ENCODE assay signal across 8 mouse cellular contexts in genomic region chr9:59485511-59486075, GRCm38 (mm10). TPM values are rescaled to one million over a fixed set of nuclear protein-coding genes. Genes with fewer than 3 reads are reported as not detected.
DNase-seq lines count a peak whose midpoint lies in the region; ATAC-seq lines count a peak whose summit lies in the region.

No protein-coding gene starts in this region.

- H3K27me3 ChIP-seq in hindbrain, embryonic 11.5 days (ENCODE audit: control insufficient read depth, insufficient read depth, low read length), result no peaks in the 10 kb centered on the region

- no peaks in the 10 kb centered on the region for H3K36me3 ChIP-seq in hindbrain, embryonic 11.5 days (ENCODE audit: control insufficient read depth, insufficient read depth, low read length)

- under 1% methylated on average over 34 of the region's 34 CpGs for WGBS in hindbrain, embryonic 11.5 days

- peak overlapping the region; percentile 99 for H3K9ac ChIP-seq in hindbrain, embryonic 11.5 days (ENCODE audit: low read depth, low read length)

- ATAC-seq in hindbrain, embryonic 11.5 days (ENCODE audit: low FRiP score), result peak; percentile 58

- peak overlapping the region; percentile 99 for H3K27ac ChIP-seq in hindbrain, embryonic 11.5 days (ENCODE audit: low read depth, low read length)

- peak overlapping the region; percentile 84 for H3K4me2 ChIP-seq in hindbrain, embryonic 11.5 days (replicated peaks; ENCODE audit: low read depth, low read length)

- no peaks in the 10 kb centered on the region for H3K9me3 ChIP-seq in hindbrain, embryonic 11.5 days (ENCODE audit: control insufficient read depth, low read length)

- peak overlapping the region; percentile 99 for H3K4me3 ChIP-seq in hindbrain, embryonic 11.5 days (ENCODE audit: low read depth, low read length)

- peak; percentile 69 for DNase-seq in NIH3T3 (ENCODE audit: low read depth)
- DNase-seq in cerebellum, adult 9-10 months, result peak; percentile 64
- DNase-seq in frontal cortex, adult 2 months (ENCODE audit: extremely low spot score in 1 of 2, low spot score in 1 of 2), result peak; percentile 13 to 34
- peak; percentile 67 for DNase-seq in hindbrain, embryonic 11.5 days (ENCODE audit: low spot score)
- DNase-seq in left cerebral cortex, adult 18-20 months (ENCODE audit: low spot score in 2 of 2), result peak; percentile 42
- DNase-seq in lung, postnatal 4 days, result peak; percentile 80 to 85
- peak; percentile 61 for DNase-seq in retina, embryonic 14.5 days (ENCODE audit: low spot score)
- peak; percentile 73 for DNase-seq in thymus, postnatal 4 days

- no peaks in the 10 kb centered on the region for H3K4me1 ChIP-seq in hindbrain, embryonic 11.5 days (replicated peaks; ENCODE audit: control insufficient read depth, insufficient read depth, low read length)

RNA-seq across cellular contexts. Expression of gene Arih1, which starts 0.8 kb away (rescaled TPM):
- polyA plus RNA-seq in frontal cortex, adult 2 months (2012; rRNA removed), result 50.1 and 53.1 TPM in 2 replicates
- polyA plus RNA-seq in hindbrain, embryonic 11.5 days (2014; fragmentation: Nextera tagmentation; extraction: Ambion mirVana), result 20.8 and 21.6 TPM in 2 replicates
- 100 to 1,000 TPM; 115 to 121 TPM for total RNA-seq in left cerebral cortex, adult 18-20 months (2021)

RNA-seq across cellular contexts. Expression of gene Hexa, which starts 53.7 kb away (rescaled TPM):
- polyA plus RNA-seq in frontal cortex, adult 2 months (2012; rRNA removed), result 59.6 and 59.9 TPM in 2 replicates
- polyA plus RNA-seq in hindbrain, embryonic 11.5 days (2014; fragmentation: Nextera tagmentation; extraction: Ambion mirVana), result 51.2 and 54.9 TPM in 2 replicates
- 10 to 100 TPM; 48.4 to 54.1 TPM for total RNA-seq in left cerebral cortex, adult 18-20 months (2021)

RNA-seq across cellular contexts. Expression of gene Tmem202, which starts 54.1 kb away (rescaled TPM):
- 2.5 and 3.6 TPM in 2 replicates for polyA plus RNA-seq in frontal cortex, adult 2 months (2012; rRNA removed)
- polyA plus RNA-seq in hindbrain, embryonic 11.5 days (2014; fragmentation: Nextera tagmentation; extraction: Ambion mirVana), result 0.14 and 0.15 TPM in 2 replicates
- 1 to 10 TPM; 2.6 to 3.6 TPM for total RNA-seq in left cerebral cortex, adult 18-20 months (2021)

Comparison
In these comparisons a context has a peak if more than half of its experiments do, and no peak if none do; other contexts are left out.
1. Peak in every context shown above with its lines: DNase-seq, ATAC-seq, H3K4me3 ChIP-seq and H3K27ac ChIP-seq.
2. DNase-seq: peak in every context shown above with its lines; median percentile 82 in lung, postnatal 4 days; 73 in thymus, postnatal 4 days; 69 in NIH3T3; 67 in hindbrain, embryonic 11.5 days; 64 in cerebellum, adult 9-10 months; 61 in retina, embryonic 14.5 days; 42 in left cerebral cortex, adult 18-20 months; 24 in frontal cortex, adult 2 months.